8 mouse cellular contexts compared by ENCODE assay signal in the genomic region with DNA sequence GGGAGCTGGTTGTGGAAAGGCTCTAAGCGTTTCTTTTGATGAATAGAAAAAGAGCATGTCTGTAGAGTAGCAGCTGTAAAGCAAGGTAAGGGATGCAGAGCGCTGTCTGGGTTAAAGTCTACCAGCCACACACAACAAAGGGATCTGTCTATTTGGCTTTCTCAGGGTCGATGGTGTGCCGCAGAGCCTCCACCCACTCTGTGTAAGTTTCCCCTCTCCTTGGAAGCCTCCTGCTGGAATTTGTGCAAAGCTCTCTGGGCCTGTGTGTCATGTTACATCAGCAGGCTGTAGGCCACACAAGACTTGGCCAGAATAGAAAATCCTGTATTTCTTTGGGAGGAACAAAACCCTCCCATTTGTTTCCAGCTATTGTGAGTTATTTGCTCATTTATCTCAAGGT. TPM values are rescaled to one million over a fixed set of nuclear protein-coding genes. Genes with fewer than 3 reads are reported as not detected.
DNase-seq lines count a peak whose midpoint lies in the region; ATAC-seq and TF ChIP-seq lines count a peak whose summit lies in the region.

No protein-coding gene starts in this region.

- H3K36me3 ChIP-seq in liver, adult 2 months (ENCODE audit: control insufficient read depth, insufficient read depth, low read length): no peaks in the 10 kb centered on the region

- H3K27ac ChIP-seq in liver, adult 2 months (replicated peaks; ENCODE audit: insufficient read depth, low read depth, low read length): no peak overlapping the region

- TF ChIP-seq CTCF in liver, adult 2 months (IDR thresholded peaks at IDR 0.05; ENCODE audit: low read depth, low read length): 0 out of 2 replicates have a peak, but pooled peaks have one; percentile 12

- H3K27me3 ChIP-seq in liver, adult 2 months (ENCODE audit: control insufficient read depth, insufficient read depth, low read length): no peaks in the 10 kb centered on the region

- no peak for TF ChIP-seq POLR2A in liver, adult 2 months (IDR thresholded peaks at IDR 0.05; ENCODE audit: extremely low read depth, insufficient read depth, low read length)

- peak; percentile 47 for ATAC-seq in frontal cortex, adult (ENCODE audit: low TSS enrichment)

- no peak for DNase-seq in frontal cortex, adult 2 months (ENCODE audit: extremely low spot score in 1 of 2, low spot score in 1 of 2)
- DNase-seq in Muller cell, postnatal 12 days (ENCODE audit: inconsistent ontology term): peak; percentile 31
- DNase-seq in gastrocnemius, postnatal 14 days: peak; percentile 33
- peak; percentile 46 for DNase-seq in liver, adult 2 months (ENCODE audit: extremely low read depth, low read depth, low spot score)
- DNase-seq in testis, postnatal 10 days (ENCODE audit: low spot score): no peak
- no peak for DNase-seq in adrenal gland, adult 8-10 months
- no peak for DNase-seq in spleen, postnatal 36 days (ENCODE audit: low spot score in 2 of 2)

- intact Hi-C loops in gastrocnemius, postnatal 14 days (cut with DNase I; ENCODE audit: low total_unique reads): no loop called here

- 21% methylated on average over 4 of the region's 4 CpGs for WGBS in liver, adult 2 months

- no peaks in the 10 kb centered on the region for H3K79me2 ChIP-seq in liver, adult 2 months (ENCODE audit: control insufficient read depth, insufficient read depth, low read length)

- H3K9ac ChIP-seq in liver, adult 2 months (ENCODE audit: low read depth, low read length): no peak overlapping the region

- peaks cover 19% of the 10 kb centered on the region for H3K4me1 ChIP-seq in liver, adult 2 months (ENCODE audit: control insufficient read depth, insufficient read depth, low read length)

- H3K4me3 ChIP-seq in liver, adult 2 months (ENCODE audit: insufficient read depth, low read depth, low read length): no peak overlapping the region

RNA-seq across cellular contexts. Expression of gene Qpct, which starts 17.3 kb away (rescaled TPM):
- 18.5 and 20.2 TPM in 2 replicates for polyA plus RNA-seq in frontal cortex, adult 2 months (2012; rRNA removed)
- total RNA-seq in gastrocnemius, postnatal 14 days (2021): 1 to 10 TPM; 8.3 to 8.4 TPM
- total RNA-seq in liver, adult 2 months (2014; rRNA removed): 17.6 and 26.6 TPM in 2 replicates
- polyA plus RNA-seq in liver, adult 2 months (2012; rRNA removed): 9.8 and 12.1 TPM in 2 replicates
- total RNA-seq in adrenal gland, adult 8-10 months (2022): 1 to 10 TPM; 6.3 to 9.1 (median 7.2) TPM

RNA-seq across cellular contexts. Expression of gene Prkd3, which starts 48.4 kb away (rescaled TPM):
- 12.1 and 12.4 TPM in 2 replicates for polyA plus RNA-seq in frontal cortex, adult 2 months (2012; rRNA removed)
- total RNA-seq in gastrocnemius, postnatal 14 days (2021): 10 to 100 TPM; 11.7 to 13.3 TPM
- 191 and 211 TPM in 2 replicates for total RNA-seq in liver, adult 2 months (2014; rRNA removed)
- 71.8 and 79.6 TPM in 2 replicates for polyA plus RNA-seq in liver, adult 2 months (2012; rRNA removed)
- total RNA-seq in adrenal gland, adult 8-10 months (2022): 10 to 100 TPM; 26.2 to 34.8 (median 30.1) TPM

Comparison
In these comparisons a context has a peak if more than half of its experiments do, and no peak if none do; other contexts are left out.
1. DNase-seq: peak in Muller cell, postnatal 12 days (single experiment), gastrocnemius, postnatal 14 days (single experiment) and liver, adult 2 months (single experiment); none in frontal cortex, adult 2 months (0 of 2), testis, postnatal 10 days (single experiment), adrenal gland, adult 8-10 months (single experiment) and spleen, postnatal 36 days (0 of 2).